Mouse (Mus musculus) myocyte (in vitro differentiated cells): ENCODE results near the gene Filip1.

Source experiments
- CEBPB ChIP-seq: IDR thresholded peaks from 2 replicates; pipeline ENCODE4 v1.6.1; 2011; ENCODE audit warnings: mild to moderate bottlenecking, moderate library complexity; ENCODE audit not compliant: poor library complexity, insufficient read depth, severe bottlenecking
- MAX ChIP-seq: IDR thresholded peaks from one replicate; pipeline ENCODE4 v1.6.1; 2011; ENCODE audit warnings: low read depth, mild to moderate bottlenecking, control low read depth
- POLR2A ChIP-seq: IDR thresholded peaks from one replicate; pipeline ENCODE4 v1.6.1; 2011; ENCODE audit warnings: low read depth, mild to moderate bottlenecking, control low read depth, moderate library complexity; ENCODE audit not compliant: insufficient read length
- USF1 ChIP-seq: IDR thresholded peaks from one replicate; pipeline ENCODE4 v1.6.1; 2011; ENCODE audit warnings: low read depth, mild to moderate bottlenecking, control low read depth, moderate library complexity

DNA sequence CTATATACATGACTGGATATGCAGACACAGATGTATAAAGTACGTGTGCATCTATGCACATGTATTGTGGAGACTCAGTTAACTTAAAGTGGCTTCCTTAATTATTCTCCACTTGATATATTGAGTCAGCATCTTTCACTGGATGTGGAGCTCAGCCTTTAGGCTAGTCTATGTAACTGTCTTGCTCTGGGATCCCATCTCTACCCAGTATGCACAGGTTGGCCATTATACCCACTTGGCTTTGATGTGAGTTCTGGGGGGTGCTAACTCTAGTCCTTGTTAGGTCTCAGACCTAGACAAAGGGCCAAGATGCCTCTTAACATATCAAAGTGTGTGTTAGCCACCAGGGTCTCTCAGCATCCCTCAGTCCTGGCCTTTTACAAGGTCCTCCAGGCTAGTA lies 181.4 kb downstream of the Filip1 start:
- no peak for TF ChIP-seq CEBPB
- TF ChIP-seq POLR2A, result no peak
- no peak for TF ChIP-seq MAX
- TF ChIP-seq USF1, result no peak
